In the genomic region with DNA sequence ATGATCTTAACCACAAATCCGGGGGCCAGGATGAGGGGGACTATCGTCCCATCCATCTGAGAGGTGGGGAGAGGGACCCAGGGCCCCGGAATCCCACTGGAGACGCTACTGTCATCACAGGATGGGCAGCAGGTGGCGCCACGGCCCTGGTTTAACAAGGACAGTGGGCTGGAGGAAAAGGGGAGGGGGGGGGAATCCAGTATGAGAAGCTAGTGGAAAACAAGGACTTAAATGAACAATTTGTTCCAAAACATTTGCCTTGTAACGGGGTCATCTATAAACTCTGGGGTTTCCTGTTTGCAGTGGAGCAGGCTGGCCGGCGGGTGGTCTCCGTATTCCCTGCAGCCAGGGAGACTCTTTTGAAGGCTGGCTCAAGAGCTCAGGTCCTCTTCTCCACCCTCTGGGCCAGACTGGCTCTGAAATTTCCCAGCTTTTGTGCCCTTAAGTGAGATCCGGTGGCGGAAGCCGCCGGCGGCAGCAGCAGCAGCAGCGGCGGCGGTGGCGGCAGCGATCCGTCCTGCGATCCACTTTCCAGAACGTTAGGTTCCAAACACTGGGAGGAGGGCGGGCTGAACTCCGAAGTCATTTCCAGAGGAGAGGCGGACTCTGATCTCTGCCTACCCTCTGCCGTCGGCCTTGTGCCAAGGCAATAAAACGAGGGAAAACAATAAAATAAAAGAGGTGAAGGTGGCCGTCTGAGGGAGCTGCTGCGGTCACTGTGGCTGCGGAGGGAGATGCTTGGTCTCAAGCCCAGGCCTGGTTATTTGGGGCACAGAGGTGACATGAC, we compare ENCODE assay signal across 8 mouse cellular contexts.
DNase-seq lines count a peak whose midpoint lies in the region; ATAC-seq and TF ChIP-seq lines count a peak whose summit lies in the region.

No protein-coding gene starts in this region.

- peak; percentile 90 for TF ChIP-seq CTCF in intestine, postnatal 0 days (IDR thresholded peaks at IDR 0.05; ENCODE audit: low read depth)

- H3K4me2 ChIP-seq in intestine, postnatal 0 days (replicated peaks; ENCODE audit: low read depth), result peak overlapping the region; percentile 87

- DNase-seq in adipocyte (ENCODE audit: low spot score), result peak; percentile 89
- DNase-seq in embryo, embryonic 11 days, result peak; percentile 92
- DNase-seq in left cerebral cortex, postnatal 36 days (ENCODE audit: low spot score in 2 of 2), result peak; percentile 78 to 85
- DNase-seq in mesoderm, embryonic 11.5 days (ENCODE audit: low read depth, low spot score), result peak; percentile 80
- peak; percentile 52 for DNase-seq in skeletal muscle tissue, adult 2 months (ENCODE audit: low read depth, low spot score)

- H3K36me3 ChIP-seq in intestine, postnatal 0 days (ENCODE audit: control insufficient read depth, insufficient read depth), result no peaks in the 10 kb centered on the region

- WGBS in intestine, postnatal 0 days, result under 1% methylated on average over 32 of the region's 32 CpGs

- H3K27me3 ChIP-seq in intestine, postnatal 0 days (replicated peaks; ENCODE audit: control insufficient read depth, insufficient read depth, low read length), result no peaks in the 10 kb centered on the region

- peak overlapping the region; percentile 44 for H3K4me3 ChIP-seq in intestine, postnatal 0 days (ENCODE audit: low read depth, low read length)

- peak; percentile 70 for ATAC-seq in granulocyte monocyte progenitor cell, adult 5-6 weeks (replicated peaks; ENCODE audit: poor library complexity, severe bottlenecking)
- peak; percentile 81 for ATAC-seq in intestine, postnatal 0 days
- no peak for ATAC-seq in erythroblast, adult 5-6 weeks (replicated peaks; ENCODE audit: low FRiP score, poor library complexity, severe bottlenecking)

- no peaks in the 10 kb centered on the region for H3K9me3 ChIP-seq in intestine, postnatal 0 days (ENCODE audit: control insufficient read depth)

- H3K27ac ChIP-seq in intestine, postnatal 0 days (ENCODE audit: low read depth, low read length), result peak overlapping the region; percentile 74

- peak overlapping the region; percentile 46 for H3K9ac ChIP-seq in intestine, postnatal 0 days (ENCODE audit: low read depth, low read length)

- intact Hi-C loops in left cerebral cortex, postnatal 36 days (cut with DNase I), result loop anchor here (1.0 to 10.0 kb wide), 3 partner anchors 228 to 403 kb away; no protein-coding TSS in a partner anchor

- H3K4me1 ChIP-seq in intestine, postnatal 0 days (replicated peaks; ENCODE audit: control insufficient read depth, insufficient read depth, low read length), result 0 out of 2 replicates have a peak, but pooled peaks cover 3% of the 10 kb centered on the region
